Mouse (Mus musculus): ENCODE data around the gene Mydgf. TPM values are rescaled to one million over a fixed set of nuclear protein-coding genes. Genes with fewer than 3 reads are reported as not detected.
A peak's percentile ranks its signal among the peaks of the same experiment; 100 is the strongest.

Mydgf gene
- polyA plus RNA-seq (2012; rRNA removed), result 88.2 and 96.4 TPM in 2 replicates

DNA sequence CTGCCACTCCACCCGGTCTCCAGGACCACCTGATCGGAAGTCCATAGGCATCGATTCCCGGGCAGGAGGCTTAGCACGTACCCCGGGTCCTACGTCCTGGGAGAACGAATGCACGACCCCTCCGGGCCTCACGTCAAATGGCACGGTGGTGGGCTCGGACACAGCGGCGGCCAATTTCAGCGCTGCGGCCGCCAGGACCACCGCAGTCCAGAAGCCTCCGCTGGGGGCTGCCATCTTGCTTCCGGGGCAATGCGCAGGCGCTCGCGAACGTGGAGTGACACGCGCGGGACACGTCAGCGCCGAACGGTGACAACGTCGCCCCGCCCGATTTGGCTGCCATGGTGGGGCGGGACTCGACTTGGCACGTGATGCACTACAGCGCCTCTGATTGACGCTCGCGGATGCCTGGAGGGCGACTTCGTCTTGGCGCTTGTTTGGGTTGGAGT is at the start of gene Mydgf:
TSS of gene Mydgf (minus strand) at position 263 of the 446 bp plus-strand sequence.
- peak; percentile 44 for DNase-seq (ENCODE audit: low read depth)

DNA sequence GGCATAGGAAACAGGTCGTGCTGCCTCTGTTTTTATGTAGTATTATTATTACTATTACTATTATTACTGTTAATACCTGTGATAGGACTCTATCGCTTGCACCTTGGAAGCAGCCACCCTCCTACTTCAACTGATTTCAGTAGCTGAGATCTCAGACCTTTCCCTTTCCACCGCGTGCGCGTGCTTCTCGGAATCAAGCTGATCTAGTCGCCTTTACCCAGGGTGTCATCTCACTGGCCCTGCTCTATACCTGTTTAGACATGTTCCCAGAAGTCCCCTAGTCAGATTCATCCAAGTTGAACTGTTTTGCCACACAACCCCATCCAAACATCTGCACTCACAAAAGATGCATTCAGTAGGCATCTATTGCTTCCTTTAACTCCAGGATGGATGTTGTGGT is 49.7 kb upstream of the Mydgf start:
- DNase-seq (ENCODE audit: low read depth), result no peak

DNA sequence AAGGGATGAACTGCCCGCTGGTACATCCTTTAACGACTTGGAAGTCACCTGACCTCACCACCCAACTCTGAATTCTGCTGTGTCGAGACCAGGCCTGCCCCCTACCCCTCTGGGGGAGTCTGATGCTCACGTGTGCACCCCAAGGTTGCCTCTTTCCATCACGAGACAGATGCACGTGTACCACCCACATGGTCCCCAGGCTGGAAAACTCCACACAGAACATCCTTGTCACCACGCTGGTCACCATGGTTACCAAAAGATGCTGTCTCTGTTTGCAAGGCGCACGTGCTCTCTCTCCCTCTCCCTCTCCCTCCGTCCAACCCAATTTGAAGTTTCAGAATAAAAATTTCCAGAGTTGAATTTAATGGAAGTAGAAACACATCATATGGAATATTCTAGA is 46.2 kb upstream of the Mydgf start:
- no peak for DNase-seq (ENCODE audit: low read depth)

GRCm38 (mm10) chr17:56226566-56226965 is 42.8 kb upstream of the Mydgf start:
- DNase-seq (ENCODE audit: low read depth), result no peak

GRCm38 (mm10) chr17:56224916-56225315 is 41.2 kb upstream of the Mydgf start:
- no peak for DNase-seq (ENCODE audit: low read depth)

DNA sequence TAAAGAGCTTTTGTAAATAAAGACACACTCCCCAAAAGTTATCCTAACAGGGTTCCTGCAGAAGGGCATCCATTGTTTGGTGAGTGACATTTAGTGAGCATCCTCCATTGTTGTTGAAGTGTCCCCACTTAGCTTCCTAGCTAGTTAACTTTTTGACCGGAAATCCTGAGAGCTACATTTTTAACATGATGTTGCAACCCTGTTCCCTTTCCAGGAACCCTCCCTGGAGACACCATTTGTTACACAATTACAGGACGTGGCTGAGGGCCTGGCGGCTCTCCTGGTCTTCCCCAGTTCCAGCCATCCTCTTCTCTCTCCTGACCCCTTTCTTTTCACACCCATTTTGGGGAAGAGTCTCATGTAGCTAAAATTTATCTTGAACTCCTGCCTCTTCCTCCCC is 36.1 kb upstream of the Mydgf start:
- DNase-seq (ENCODE audit: low read depth), result no peak

DNA sequence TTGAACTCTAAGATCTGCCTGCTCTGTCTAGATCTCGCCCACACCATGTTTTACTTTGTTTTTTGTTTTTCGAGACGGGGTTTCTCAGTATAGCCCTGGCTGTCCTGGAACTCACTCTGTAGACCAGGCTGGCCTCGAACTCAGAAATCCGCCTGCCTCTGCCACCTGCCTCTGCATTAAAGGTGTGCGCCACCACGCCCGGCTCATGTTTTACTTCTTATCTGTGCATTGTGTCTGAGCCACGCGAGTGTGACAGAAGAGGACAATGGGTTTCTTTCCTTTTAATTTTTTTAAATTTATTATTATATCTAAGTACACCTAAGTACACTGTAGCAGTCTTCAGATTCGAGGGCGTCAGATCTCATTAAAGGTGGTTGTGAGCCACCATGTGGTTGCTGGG is 35.5 kb upstream of the Mydgf start:
- no peak for DNase-seq (ENCODE audit: low read depth)

- DNase-seq (ENCODE audit: low read depth), result no peak
Measured at GRCm38 (mm10) chr17:56218377-56219191, 34.9 kb upstream of the Mydgf start, which contains the start of gene Dpp9. Gene Dpp9, minus strand, starts transcription at chr17:56218905.

- DNase-seq (ENCODE audit: low read depth), result no peak
Measured at GRCm38 (mm10) chr17:56217670-56218069, 34.0 kb upstream of the Mydgf start.

- DNase-seq (ENCODE audit: low read depth), result no peak
Measured at GRCm38 (mm10) chr17:56214229-56214628, 30.5 kb upstream of the Mydgf start.

DNA sequence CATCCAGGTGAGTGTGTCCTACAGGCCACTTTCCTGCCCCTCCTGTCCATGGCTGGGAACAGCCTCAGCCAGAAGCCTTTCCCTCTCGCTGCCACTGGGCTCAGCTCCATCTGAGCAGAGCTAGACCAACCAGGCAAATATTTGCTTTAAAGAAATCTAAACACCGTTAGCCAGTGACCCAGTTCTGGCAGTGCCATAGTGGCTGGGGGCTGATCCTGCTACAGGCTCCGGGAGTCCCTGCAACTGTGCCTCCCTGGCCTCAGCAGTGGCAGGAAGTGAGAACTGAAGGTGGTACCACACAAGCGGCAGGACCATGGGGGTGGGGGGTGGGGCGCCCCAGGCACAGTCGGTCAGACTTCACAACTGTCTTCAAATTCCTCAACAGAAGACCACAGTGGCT is 29.0 kb upstream of the Mydgf start:
- no peak for DNase-seq (ENCODE audit: low read depth)

DNA sequence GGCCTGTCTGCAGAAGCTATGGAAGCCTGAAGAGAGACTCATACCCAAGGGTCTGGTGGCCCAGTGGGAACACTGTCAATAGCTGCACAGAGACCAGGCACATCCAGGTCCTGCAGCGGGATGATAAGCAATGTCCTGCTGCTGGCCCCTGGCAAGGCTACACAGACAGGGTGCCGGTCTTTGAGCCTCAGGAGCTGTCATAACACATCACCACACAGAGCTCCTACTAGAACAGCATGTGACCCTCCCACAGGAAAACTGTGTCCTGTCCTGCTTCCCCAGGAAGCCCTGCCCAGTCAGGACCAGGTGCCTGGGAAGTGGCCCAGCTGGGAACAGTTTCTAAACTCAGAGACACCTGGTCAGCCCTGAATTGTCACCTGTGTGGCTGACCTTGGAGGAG is 27.4 kb upstream of the Mydgf start:
- DNase-seq (ENCODE audit: low read depth), result no peak

DNA sequence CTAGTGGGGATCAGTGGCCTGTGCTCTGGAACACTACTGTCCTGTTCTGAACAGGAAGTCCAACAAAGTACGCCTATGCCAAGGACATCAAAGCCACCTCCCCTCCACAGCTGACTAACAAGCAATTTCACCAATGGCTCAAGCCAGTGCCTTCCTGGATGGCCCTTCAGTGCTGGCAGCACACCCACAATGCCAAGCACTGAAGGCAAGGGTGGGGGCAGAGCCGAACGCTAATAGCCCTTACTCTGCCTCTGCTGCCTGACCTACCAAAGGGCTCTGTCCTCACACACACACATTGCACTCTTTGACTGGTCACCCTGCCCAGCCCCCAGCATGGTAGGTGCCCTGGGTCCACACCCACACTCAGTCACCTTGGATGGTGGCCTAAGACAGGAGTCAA is 25.1 kb upstream of the Mydgf start:
- DNase-seq (ENCODE audit: low read depth), result no peak

DNA sequence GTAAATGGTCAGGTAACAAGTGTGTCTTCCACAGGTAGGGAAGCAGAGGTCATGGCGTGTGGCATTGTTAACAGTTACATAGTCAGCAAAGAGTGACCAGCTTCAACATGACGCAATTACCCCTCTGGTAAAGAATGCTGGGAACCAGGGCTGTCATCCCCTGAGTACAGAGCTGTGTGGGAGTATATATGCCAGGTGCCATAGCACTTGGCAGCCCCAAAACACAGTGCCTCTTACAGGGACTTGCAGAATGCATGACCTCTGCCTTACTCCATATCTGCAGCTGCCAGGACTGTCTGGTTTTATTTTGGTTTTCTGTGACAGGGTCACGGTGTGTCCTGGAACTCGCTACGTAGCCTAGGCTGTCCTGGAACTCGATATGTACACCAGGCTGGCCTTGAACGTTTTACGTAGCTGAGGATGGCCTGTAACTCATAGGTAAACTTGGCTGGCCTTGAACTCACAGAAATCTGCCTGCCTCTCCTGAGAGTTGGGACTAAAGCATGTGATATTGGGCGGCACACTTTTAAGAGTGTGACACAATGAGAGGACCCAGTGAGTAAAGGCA is 24.3 kb upstream of the Mydgf start:
- DNase-seq (ENCODE audit: low read depth), result no peak

DNA sequence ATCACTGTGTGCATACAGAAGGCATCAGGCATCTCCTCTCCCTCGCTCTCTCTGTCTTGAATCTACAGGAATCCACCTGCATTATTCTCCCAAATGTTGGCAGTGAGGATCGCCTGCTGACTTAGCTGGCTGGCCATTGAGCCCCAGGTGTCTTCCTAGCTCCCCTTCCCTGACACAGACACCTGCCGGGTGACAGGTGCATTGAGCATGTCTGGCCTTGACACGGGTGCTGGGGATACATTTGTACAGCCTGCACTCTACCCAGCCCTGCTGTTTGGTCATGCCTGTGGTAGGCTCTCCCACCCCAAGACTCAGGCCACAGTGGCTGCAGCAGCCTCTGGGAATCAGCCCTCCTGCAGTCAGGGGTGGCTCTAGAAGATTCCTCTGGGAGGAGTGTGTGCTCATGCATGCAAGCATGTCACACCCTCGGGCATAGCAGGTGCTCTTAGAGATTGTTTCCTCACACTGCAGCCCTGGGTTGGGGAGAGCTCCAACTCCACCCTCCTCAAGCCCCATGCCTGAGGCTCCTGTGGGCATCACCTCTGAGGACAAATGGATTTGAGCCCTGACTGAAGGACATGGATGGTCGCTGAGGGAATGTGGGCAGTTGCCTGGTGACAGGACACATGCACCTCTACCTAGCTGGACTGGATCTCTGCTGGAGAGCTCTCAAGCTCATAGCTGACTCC is 23.4 kb upstream of the Mydgf start:
- no peak for DNase-seq (ENCODE audit: low read depth)

GRCm38 (mm10) chr17:56206276-56206884 is 22.7 kb upstream of the Mydgf start:
- no peak for DNase-seq (ENCODE audit: low read depth)

- no peak for DNase-seq (ENCODE audit: low read depth)
Measured at GRCm38 (mm10) chr17:56203729-56204128, 20.0 kb upstream of the Mydgf start.

GRCm38 (mm10) chr17:56202476-56202875 is 18.8 kb upstream of the Mydgf start:
- DNase-seq (ENCODE audit: low read depth), result no peak

- DNase-seq (ENCODE audit: low read depth), result no peak
Measured at GRCm38 (mm10) chr17:56201642-56202041, 17.9 kb upstream of the Mydgf start.

DNA sequence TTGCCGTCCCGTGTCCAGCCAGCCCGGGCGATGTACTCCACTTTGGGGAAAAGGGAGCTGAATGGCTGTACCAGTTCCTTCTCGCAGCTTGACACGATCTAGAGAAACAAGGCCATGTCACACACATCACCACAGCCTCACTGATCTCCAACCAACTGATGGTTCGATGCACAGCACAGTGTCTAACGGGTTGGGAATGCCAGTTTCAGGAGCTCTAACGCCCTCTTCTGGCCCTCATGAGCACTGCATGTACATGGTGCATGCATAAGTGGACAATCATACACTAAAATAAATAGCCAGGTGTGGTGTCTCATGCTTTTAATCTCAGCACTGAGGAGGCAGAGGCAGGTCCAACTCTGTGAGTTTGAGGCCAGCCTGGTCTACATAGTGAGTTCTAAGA is 16.9 kb upstream of the Mydgf start:
- no peak for DNase-seq (ENCODE audit: low read depth)

DNA sequence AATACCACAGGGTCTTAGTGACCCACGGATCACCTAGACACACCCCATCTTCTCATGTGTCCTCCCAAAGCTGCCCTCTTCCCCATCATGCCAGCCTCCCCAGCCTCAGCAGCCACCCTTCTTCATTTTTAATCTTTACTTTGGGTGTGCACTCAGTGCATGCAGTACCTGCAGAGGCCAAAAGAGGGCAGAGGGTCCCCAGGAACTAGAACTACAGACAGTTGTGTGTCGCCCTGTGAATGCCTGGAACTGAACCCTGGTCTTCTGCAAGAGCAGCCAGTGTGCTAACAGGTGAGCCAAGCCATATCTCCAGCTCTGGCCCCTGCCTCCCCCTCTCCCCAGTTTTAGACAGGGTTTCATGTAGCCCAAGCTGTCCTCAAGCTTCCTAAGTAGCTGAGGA is 13.1 kb upstream of the Mydgf start:
- DNase-seq (ENCODE audit: low read depth), result no peak

- DNase-seq (ENCODE audit: low read depth), result no peak
Measured at GRCm38 (mm10) chr17:56194765-56195164, 11.0 kb upstream of the Mydgf start.

Data from gonadal fat pad, adult 2 months (tissue).